Mouse (Mus musculus): ENCODE measurements at regions not wholly inside any gene's neighbourhood (a gene's known extent, or its start where the extent isn't known, plus 50 kb on each side); places are given as distances from the start of the nearest gene placed in this dataset.

DNA sequence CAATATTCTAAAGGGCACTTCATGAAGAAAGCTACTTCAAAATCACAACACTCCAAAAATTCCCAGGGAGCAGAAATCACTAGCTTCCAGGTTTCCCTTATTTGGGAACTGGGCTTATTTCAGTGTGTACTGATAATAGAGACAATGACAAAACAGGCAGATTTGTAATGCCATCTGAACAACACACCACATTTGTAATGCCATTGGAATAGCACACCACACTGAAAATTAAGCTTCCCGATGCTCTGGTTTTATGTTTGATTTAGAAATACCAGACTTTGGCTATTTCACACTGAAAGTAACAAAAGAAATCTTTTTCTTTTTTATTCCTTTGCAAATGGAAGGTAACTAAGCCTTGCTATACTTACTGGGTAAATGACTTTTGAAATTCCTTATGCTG is 343.5 kb upstream of the Cdh20 start:
- WGBS: 92% methylated on average over 1 of the region's 1 CpGs
- no peaks in the 10 kb centered on the region for H3K36me3 ChIP-seq (ENCODE audit: control insufficient read depth, insufficient read depth, low read length)
- no peak for DNase-seq
- H3K27ac ChIP-seq (replicated peaks; ENCODE audit: low read depth, low read length): no peak overlapping the region
- no peaks in the 10 kb centered on the region for H3K27me3 ChIP-seq (ENCODE audit: control insufficient read depth, insufficient read depth, low read length)
- no peaks in the 10 kb centered on the region for H3K4me1 ChIP-seq (ENCODE audit: control insufficient read depth, insufficient read depth, low read length)
- no peak for ATAC-seq (ENCODE audit: low FRiP score, low TSS enrichment)
- H3K9ac ChIP-seq (replicated peaks; ENCODE audit: low read length): no peak overlapping the region
- H3K9me3 ChIP-seq (ENCODE audit: control insufficient read depth, low read length): no peaks in the 10 kb centered on the region
- no peak overlapping the region for H3K4me2 ChIP-seq (ENCODE audit: low read length)
- H3K4me3 ChIP-seq (replicated peaks; ENCODE audit: low read depth, low read length): no peak overlapping the region

DNA sequence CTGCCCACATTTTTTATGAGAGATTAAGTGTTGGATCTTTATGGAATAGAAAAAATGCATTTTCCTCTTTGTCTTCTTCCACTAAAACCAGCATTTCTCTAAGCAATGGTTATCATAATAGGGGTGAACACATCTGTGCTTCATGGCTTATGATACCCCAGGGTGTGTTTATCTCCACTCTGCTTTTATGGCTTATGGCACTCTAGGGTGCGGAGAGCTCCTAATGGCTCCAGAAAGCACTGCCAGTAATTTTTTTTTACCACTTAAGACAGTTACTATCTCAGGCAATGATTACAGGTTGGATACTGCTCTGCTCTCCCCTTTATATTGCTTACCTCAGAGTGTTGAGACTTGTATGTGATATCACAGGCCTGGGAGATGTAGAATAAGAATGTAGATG is 343.0 kb upstream of the Cdh20 start:
- peak; percentile 5 for DNase-seq
- Histone ChIP-seq H3K9ac (replicated peaks; ENCODE audit: low read length) (no peak overlapping the region), H3K27ac (replicated peaks; ENCODE audit: low read depth, low read length) (no peak overlapping the region), H3K4me1 (ENCODE audit: control insufficient read depth, insufficient read depth, low read length) (no peaks in the 10 kb centered on the region), H3K36me3 (ENCODE audit: control insufficient read depth, insufficient read depth, low read length) (no peaks in the 10 kb centered on the region), H3K9me3 (ENCODE audit: control insufficient read depth, low read length) (no peaks in the 10 kb centered on the region), H3K27me3 (ENCODE audit: control insufficient read depth, insufficient read depth, low read length) (no peaks in the 10 kb centered on the region), H3K4me3 (replicated peaks; ENCODE audit: low read depth, low read length) (no peak overlapping the region), H3K4me2 (ENCODE audit: low read length) (no peak overlapping the region)
- no peak for ATAC-seq (ENCODE audit: low FRiP score, low TSS enrichment)
- 61% methylated on average over 1 of the region's 1 CpGs for WGBS

GRCm38 (mm10) chr1:104449678-104450077 is 318.7 kb upstream of the Cdh20 start:
- no peak overlapping the region for H3K4me2 ChIP-seq (ENCODE audit: low read length)
- H3K27me3 ChIP-seq (ENCODE audit: control insufficient read depth, insufficient read depth, low read length): no peaks in the 10 kb centered on the region
- H3K9me3 ChIP-seq (ENCODE audit: control insufficient read depth, low read length): no peaks in the 10 kb centered on the region
- H3K4me1 ChIP-seq (ENCODE audit: control insufficient read depth, insufficient read depth, low read length): no peaks in the 10 kb centered on the region
- no peak overlapping the region for H3K27ac ChIP-seq (replicated peaks; ENCODE audit: low read depth, low read length)
- WGBS: 74% methylated on average over 4 of the region's 4 CpGs
- no peak overlapping the region for H3K9ac ChIP-seq (replicated peaks; ENCODE audit: low read length)
- no peak overlapping the region for H3K4me3 ChIP-seq (replicated peaks; ENCODE audit: low read depth, low read length)
- H3K36me3 ChIP-seq (ENCODE audit: control insufficient read depth, insufficient read depth, low read length): no peaks in the 10 kb centered on the region
- no peak for DNase-seq
- ATAC-seq (ENCODE audit: low FRiP score, low TSS enrichment): no peak

DNA sequence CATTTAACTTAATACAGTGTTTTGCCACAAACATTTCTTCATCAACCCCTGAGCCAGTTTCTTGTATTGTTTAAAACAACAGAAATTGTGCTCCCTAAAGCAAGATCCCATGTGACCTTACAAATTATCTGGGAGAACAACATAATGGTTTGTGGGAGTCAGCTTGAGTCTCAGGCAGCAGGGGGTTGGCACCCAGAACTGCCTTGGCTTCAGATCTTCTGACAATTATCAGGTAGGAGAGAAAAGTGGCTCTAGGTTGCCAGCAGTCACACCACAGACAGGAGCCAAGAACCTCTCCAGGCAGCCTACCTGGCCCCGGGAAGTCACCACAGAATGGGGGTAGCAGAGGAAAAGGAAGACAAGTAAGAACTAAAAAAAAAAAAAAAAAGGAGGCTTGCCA is 299.8 kb upstream of the Cdh20 start:
- Histone ChIP-seq H3K4me2 (ENCODE audit: low read length) (no peak overlapping the region), H3K36me3 (ENCODE audit: control insufficient read depth, insufficient read depth, low read length) (no peaks in the 10 kb centered on the region), H3K4me1 (ENCODE audit: control insufficient read depth, insufficient read depth, low read length) (no peaks in the 10 kb centered on the region), H3K4me3 (replicated peaks; ENCODE audit: low read depth, low read length) (no peak overlapping the region), H3K27ac (replicated peaks; ENCODE audit: low read depth, low read length) (no peak overlapping the region), H3K9ac (replicated peaks; ENCODE audit: low read length) (no peak overlapping the region), H3K27me3 (ENCODE audit: control insufficient read depth, insufficient read depth, low read length) (no peaks in the 10 kb centered on the region), H3K9me3 (ENCODE audit: control insufficient read depth, low read length) (no peaks in the 10 kb centered on the region)
- WGBS: 91% methylated on average over 1 of the region's 1 CpGs
- DNase-seq (no peak), ATAC-seq (ENCODE audit: low FRiP score, low TSS enrichment) (no peak)

GRCm38 (mm10) chr1:104479757-104480156 is 288.6 kb upstream of the Cdh20 start:
- no peaks in the 10 kb centered on the region for H3K9me3 ChIP-seq (ENCODE audit: control insufficient read depth, low read length)
- no peak for ATAC-seq (ENCODE audit: low FRiP score, low TSS enrichment)

More at GRCm38 (mm10) chr1:104479757-104480156, 288.6 kb upstream of the Cdh20 start:
- Histone ChIP-seq H3K27ac (replicated peaks; ENCODE audit: low read depth, low read length) (no peak overlapping the region), H3K9ac (replicated peaks; ENCODE audit: low read length) (no peak overlapping the region), H3K27me3 (ENCODE audit: control insufficient read depth, insufficient read depth, low read length) (no peaks in the 10 kb centered on the region), H3K4me2 (ENCODE audit: low read length) (no peak overlapping the region), H3K4me3 (replicated peaks; ENCODE audit: low read depth, low read length) (no peak overlapping the region), H3K4me1 (ENCODE audit: control insufficient read depth, insufficient read depth, low read length) (no peaks in the 10 kb centered on the region), H3K36me3 (ENCODE audit: control insufficient read depth, insufficient read depth, low read length) (no peaks in the 10 kb centered on the region)
- WGBS: 58% methylated on average over 2 of the region's 2 CpGs
- DNase-seq: peak; percentile 4

Data from midbrain, embryonic 14.5 days (tissue).